Mouse (Mus musculus) MEL (cell line): ENCODE results near the gene Ocel1. TPM values are rescaled to one million over a fixed set of nuclear protein-coding genes. Genes with fewer than 3 reads are reported as not detected.

ENCODE experiments used
- DNase-seq: peaks from one replicate; pipeline ENCODE4 v3.0.0; 2011; ENCODE audit warnings: low read depth, low spot score
- H3K27ac ChIP-seq: 2 replicates; pipeline ENCODE4 v1.5.1; 2012; ENCODE audit warnings: low read depth, mild to moderate bottlenecking, control low read depth, low read length, moderate library complexity; ENCODE audit not compliant: control insufficient read depth
- H3K27me3 ChIP-seq, 2 experiments: fragments of 150-350 bp in 1 of 2; sonication (generic) in 1 of 2; 2 replicates each; pipeline ENCODE4 v1.6.1; 2012; ENCODE audit warnings: low read length in 2 of 2, mild to moderate bottlenecking in 2 of 2, improper control_type of control experiment in 1 of 2, moderate library complexity in 1 of 2; ENCODE audit not compliant: insufficient read depth in 2 of 2, control insufficient read depth in 1 of 2
- H3K36me3 ChIP-seq, 2 experiments: 2 replicates each; pipeline ENCODE4 v1.6.1; 2012 to 2014; ENCODE audit warnings: low read length in 2 of 2, improper control_type of control experiment in 1 of 2, inconsistent platforms in 1 of 2, mild to moderate bottlenecking in 1 of 2; ENCODE audit not compliant: insufficient read depth in 2 of 2, control insufficient read depth in 1 of 2
- H3K4me1 ChIP-seq, 2 experiments: fragments of 150-350 bp in 1 of 2; sonication (generic) in 1 of 2; 2 replicates each; pipeline ENCODE4 v1.6.1; 2012; ENCODE audit warnings: low read length in 2 of 2, improper control_type of control experiment in 1 of 2, mild to moderate bottlenecking in 1 of 2; ENCODE audit not compliant: insufficient read depth in 2 of 2, control insufficient read depth in 1 of 2
- H3K4me3 ChIP-seq, 2 experiments: fragments of 150-350 bp in 1 of 2; sonication (generic) in 1 of 2; 2 replicates each; pipeline ENCODE4 v1.5.1; 2012; ENCODE audit warnings: low read depth in 2 of 2, low read length in 2 of 2, mild to moderate bottlenecking in 2 of 2, moderate library complexity in 2 of 2, control low read depth in 1 of 2, improper control_type of control experiment in 1 of 2; ENCODE audit not compliant: control insufficient read depth in 1 of 2, insufficient read depth in 1 of 2
- H3K79me2 ChIP-seq: 2 replicates; pipeline ENCODE4 v1.6.1; 2012; ENCODE audit warnings: mild to moderate bottlenecking, low read length, moderate library complexity; ENCODE audit not compliant: control insufficient read depth, poor library complexity, insufficient read depth
- H3K9ac ChIP-seq: 2 replicates; pipeline ENCODE4 v1.6.1; 2012; ENCODE audit warnings: low read depth, mild to moderate bottlenecking, control low read depth, low read length, moderate library complexity; ENCODE audit not compliant: control insufficient read depth, poor library complexity, severe bottlenecking
- H3K9me3 ChIP-seq: fragments of 150-350 bp; sonication (generic); replicated peaks from 2 replicates; pipeline ENCODE4 v1.6.1; 2012; ENCODE audit warnings: mild to moderate bottlenecking, low read length, improper control_type of control experiment, moderate library complexity; ENCODE audit not compliant: insufficient read depth
- BHLHE40 ChIP-seq: IDR thresholded peaks from 2 replicates; pipeline ENCODE4 v1.6.1; 2012; ENCODE audit warnings: low read depth, mild to moderate bottlenecking, inconsistent platforms, low read length, improper control_type of control experiment, borderline replicate concordance
- CHD1 ChIP-seq: IDR thresholded peaks from 2 replicates; pipeline ENCODE4 v1.6.1; 2012; ENCODE audit warnings: low read depth, mild to moderate bottlenecking, inconsistent platforms, low read length, improper control_type of control experiment
- CHD2 ChIP-seq: IDR thresholded peaks from 2 replicates; pipeline ENCODE4 v1.6.1; 2011; ENCODE audit warnings: low read length, improper control_type of control experiment
- CTCF ChIP-seq, 3 experiments: IDR thresholded peaks in 2 of 3; conservative IDR thresholded peaks in 1 of 3; 2 replicates each; pipeline ENCODE4 v1.5.1; 2011 to 2012; ENCODE audit warnings: low read length in 3 of 3, low read depth in 2 of 3, mild to moderate bottlenecking in 2 of 3, improper control_type of control experiment in 1 of 3, inconsistent platforms in 1 of 3, mixed read lengths in 1 of 3, moderate library complexity in 1 of 3; ENCODE audit not compliant: control insufficient read depth in 1 of 3, insufficient read depth in 1 of 3, poor library complexity in 1 of 3, severe bottlenecking in 1 of 3
- E2F4 ChIP-seq: IDR thresholded peaks from 2 replicates; pipeline ENCODE4 v1.6.1; 2011; ENCODE audit warnings: low read depth, low read length, improper control_type of control experiment, borderline replicate concordance
- EP300 ChIP-seq, 2 experiments: IDR thresholded peaks; 2 replicates each; pipeline ENCODE4 v1.6.1; 2011; ENCODE audit warnings: improper control_type of control experiment in 2 of 2, low read length in 2 of 2, low read depth in 1 of 2, mild to moderate bottlenecking in 1 of 2
- ETS1 ChIP-seq: IDR thresholded peaks from 2 replicates; pipeline ENCODE4 v1.6.1; 2012; ENCODE audit warnings: low read depth, mild to moderate bottlenecking, inconsistent platforms, low read length, improper control_type of control experiment, moderate library complexity
- GABPA ChIP-seq: IDR thresholded peaks from 2 replicates; pipeline ENCODE4 v1.6.1; 2012; ENCODE audit warnings: low read depth, mild to moderate bottlenecking, inconsistent platforms, low read length, improper control_type of control experiment, moderate library complexity
- GATA1 ChIP-seq: IDR thresholded peaks from 2 replicates; pipeline ENCODE4 v1.6.1; 2011; ENCODE audit warnings: low read depth, low read length, improper control_type of control experiment
- HCFC1 ChIP-seq: IDR thresholded peaks from 2 replicates; pipeline ENCODE4 v1.6.1; 2012; ENCODE audit warnings: low read depth, mild to moderate bottlenecking, inconsistent platforms, low read length, improper control_type of control experiment, moderate library complexity
- KAT2A ChIP-seq: conservative IDR thresholded peaks from 2 replicates; pipeline ENCODE4 v1.6.1; 2012; ENCODE audit warnings: low read depth, low read length, improper control_type of control experiment, inconsistent platforms
- MAFK ChIP-seq: IDR thresholded peaks from 2 replicates; pipeline ENCODE4 v1.6.1; 2011; ENCODE audit warnings: low read depth, mild to moderate bottlenecking, low read length, improper control_type of control experiment, borderline replicate concordance
- MAX ChIP-seq: IDR thresholded peaks from 2 replicates; pipeline ENCODE4 v1.6.1; 2011; ENCODE audit warnings: low read length, improper control_type of control experiment
- MXI1 ChIP-seq: IDR thresholded peaks from 2 replicates; pipeline ENCODE4 v1.6.1; 2011; ENCODE audit warnings: mild to moderate bottlenecking, low read depth, low read length, improper control_type of control experiment
- MYB ChIP-seq: IDR thresholded peaks from 2 replicates; pipeline ENCODE4 v1.6.1; 2011; ENCODE audit warnings: mild to moderate bottlenecking, low read depth, low read length, improper control_type of control experiment
- NELFE ChIP-seq: IDR thresholded peaks from 2 replicates; pipeline ENCODE4 v1.6.1; 2011; ENCODE audit warnings: low read depth, low read length, improper control_type of control experiment
- POLR2AphosphoS2 ChIP-seq: IDR thresholded peaks from 2 replicates; pipeline ENCODE4 v1.6.1; 2011; ENCODE audit warnings: low read length, improper control_type of control experiment
- POLR2AphosphoS5 ChIP-seq: IDR thresholded peaks from 2 replicates; pipeline ENCODE4 v1.6.1; 2012; ENCODE audit warnings: low read depth, borderline replicate concordance, mild to moderate bottlenecking, inconsistent platforms, low read length, moderate library complexity, mixed read lengths
- RCOR1 ChIP-seq: IDR thresholded peaks from 2 replicates; pipeline ENCODE4 v1.6.1; 2012; ENCODE audit warnings: low read depth, mild to moderate bottlenecking, inconsistent platforms, low read length, improper control_type of control experiment
- SIN3A ChIP-seq: IDR thresholded peaks from 2 replicates; pipeline ENCODE4 v1.6.1; 2012; ENCODE audit warnings: low read length, improper control_type of control experiment, inconsistent platforms
- TAL1 ChIP-seq: IDR thresholded peaks from 2 replicates; pipeline ENCODE4 v1.6.1; 2012; ENCODE audit warnings: mild to moderate bottlenecking, inconsistent platforms, low read length, moderate library complexity, mixed read lengths
- TCF12 ChIP-seq: IDR thresholded peaks from 2 replicates; pipeline ENCODE4 v1.6.1; 2014; ENCODE audit warnings: low read depth, mild to moderate bottlenecking, inconsistent platforms, low read length, improper control_type of control experiment, moderate library complexity
- UBTF ChIP-seq: IDR thresholded peaks from 2 replicates; pipeline ENCODE4 v1.6.1; 2012; ENCODE audit warnings: low read depth, mild to moderate bottlenecking, inconsistent platforms, low read length, improper control_type of control experiment, moderate library complexity, borderline replicate concordance; ENCODE audit not compliant: insufficient read depth
- USF1 ChIP-seq: IDR thresholded peaks from 2 replicates; pipeline ENCODE4 v1.6.1; 2014; ENCODE audit warnings: low read depth, mild to moderate bottlenecking, inconsistent platforms, low read length, improper control_type of control experiment, moderate library complexity
- ZC3H11A ChIP-seq: IDR thresholded peaks from 2 replicates; pipeline ENCODE4 v1.6.1; 2012; ENCODE audit warnings: low read depth, mild to moderate bottlenecking, inconsistent platforms, low read length, improper control_type of control experiment
- ZKSCAN1 ChIP-seq: IDR thresholded peaks from 2 replicates; pipeline ENCODE4 v1.6.1; 2012; ENCODE audit warnings: low read depth, mild to moderate bottlenecking, inconsistent platforms, low read length, improper control_type of control experiment, moderate library complexity
- ZMIZ1 ChIP-seq: IDR thresholded peaks from 2 replicates; pipeline ENCODE4 v1.6.1; 2012; ENCODE audit warnings: low read depth, mild to moderate bottlenecking, inconsistent platforms, low read length, improper control_type of control experiment, moderate library complexity
- ZNF384 ChIP-seq: IDR thresholded peaks from 2 replicates; pipeline ENCODE4 v1.6.1; 2012; ENCODE audit warnings: low read depth, mild to moderate bottlenecking, inconsistent platforms, low read length, improper control_type of control experiment
- polyA plus RNA-seq, 2 experiments: library from polyadenylated mRNA; stranded (reverse) in 1 of 2; unstranded in 1 of 2; fragments of >175 nt in 1 of 2; fragments of >200 nt in 1 of 2; gene quantifications; 2 replicates each; pipeline versions ENCODE4 v1.2.1 to v1.2.4; 2012; ENCODE audit warnings: low replicate concordance in 2 of 2, low read depth in 1 of 2; ENCODE audit not compliant: insufficient read length in 2 of 2, insufficient read depth in 1 of 2, missing spikeins in 1 of 2
- total RNA-seq: library from RNA; depleted of rRNA; stranded (reverse); fragments of 300-350 nt; gene quantifications from 2 replicates; pipeline ENCODE4 v1.2.3, GENCODE M21; 2012

Gene Ocel1
- total and polyA plus RNA-seq, 3 experiments = 16.2 to 18.3 TPM; not detected in 1

- no peak overlapping the region for H3K9ac ChIP-seq
- H3K27ac ChIP-seq = no peak overlapping the region
- no peaks in the 10 kb centered on the region for H3K27me3 ChIP-seq
- H3K79me2 ChIP-seq = no peaks in the 10 kb centered on the region
- H3K36me3 ChIP-seq = peaks cover 0 to 2% of the 10 kb centered on the region in 2 experiments; a peak in 1 of 4 replicates
- DNase-seq = no peak
- TF ChIP-seq CTCF (IDR thresholded peaks at IDR 0.05 in 2 of 3, conservative IDR thresholded peaks at IDR 0.05 in 1 of 3; ENCODE audit: control insufficient read depth in 1 of 3, insufficient read depth in 1 of 3, low read depth in 2 of 3, low read length in 3 of 3, poor library complexity in 1 of 3, severe bottlenecking in 1 of 3) (peak in 1 of 3 experiments; percentile 10; a peak in 1 of 6 replicates), CHD2 (no peak)
- TF ChIP-seq, all 39 proteins: peak for 1
- Histone ChIP-seq H3K4me3 (no peak overlapping the region), H3K9me3 (no peaks in the 10 kb centered on the region), H3K4me1 (no peaks in the 10 kb centered on the region)
These were observed 13.1 kb upstream of the Ocel1 start for GRCm38 (mm10) chr8:71358026-71358425.

- Histone ChIP-seq H3K27me3 (no peaks in the 10 kb centered on the region), H3K36me3 (peaks cover 0 to 9% of the 10 kb centered on the region in 2 experiments; a peak in 2 of 4 replicates), H3K79me2 (peaks cover 6% of the 10 kb centered on the region; the same call in 1 of the 2 replicates), H3K9ac (peak within 1 kb of the TSS; percentile 86), H3K27ac (peak within 1 kb of the TSS; percentile 89), H3K9me3 (no peaks in the 10 kb centered on the region), H3K4me1 (peaks cover 0 to 11% of the 10 kb centered on the region in 2 experiments; a peak in 2 of 4 replicates), H3K4me3 (peak within 1 kb of the TSS; percentile 79 to 81)
- DNase-seq = peak; percentile 98
- TF ChIP-seq KAT2A (no peak; the same call in 1 of the 2 replicates), ZNF384 (no peak), TCF12 (peak; percentile 53), SIN3A (peak; percentile 88), NELFE (peak; percentile 73; the same call in 1 of the 2 replicates), ZMIZ1 (peak; percentile 7), ZKSCAN1 (no peak), USF1 (peak; percentile 50; the same call in 1 of the 2 replicates), GABPA (no peak), CHD2 (no peak; the same call in 1 of the 2 replicates), TAL1 (no peak), CHD1 (no peak), GATA1 (peak; percentile 14; the same call in 1 of the 2 replicates), MAX (peak; percentile 96), BHLHE40 (peak; percentile 60; the same call in 1 of the 2 replicates), MXI1 (peak; percentile 96), MYB (no peak), POLR2AphosphoS5 (no peak), E2F4 (peak; percentile 72; the same call in 1 of the 2 replicates), RCOR1 (no peak), CTCF (IDR thresholded peaks at IDR 0.05 in 2 of 3, conservative IDR thresholded peaks at IDR 0.05 in 1 of 3; ENCODE audit: control insufficient read depth in 1 of 3, insufficient read depth in 1 of 3, low read depth in 2 of 3, low read length in 3 of 3, poor library complexity in 1 of 3, severe bottlenecking in 1 of 3) (no peak), ETS1 (peak; percentile 34; the same call in 1 of the 2 replicates), POLR2AphosphoS2 (peak; percentile 74; the same call in 1 of the 2 replicates), MAFK (no peak), UBTF (no peak), HCFC1 (peak; percentile 96), EP300 (IDR thresholded peaks at IDR 0.05; ENCODE audit: low read depth in 1 of 2, low read length in 2 of 2) (peak in 1 of 2 experiments; percentile 40; a peak in 2 of 4 replicates), ZC3H11A (no peak)
These were observed 4.1 kb upstream of the Ocel1 start, which contains the start of gene Use1 for GRCm38 (mm10) chr8:71366771-71367528. Gene Use1 (plus strand): TSS chr8:71366848.
